Mouse (Mus musculus): ENCODE results near the gene Ssh1. TPM values are rescaled to one million over a fixed set of nuclear protein-coding genes. Genes with fewer than 3 reads are reported as not detected.

Ssh1 gene
- polyA plus RNA-seq, 1 experiment = 3.9 TPM

DNA sequence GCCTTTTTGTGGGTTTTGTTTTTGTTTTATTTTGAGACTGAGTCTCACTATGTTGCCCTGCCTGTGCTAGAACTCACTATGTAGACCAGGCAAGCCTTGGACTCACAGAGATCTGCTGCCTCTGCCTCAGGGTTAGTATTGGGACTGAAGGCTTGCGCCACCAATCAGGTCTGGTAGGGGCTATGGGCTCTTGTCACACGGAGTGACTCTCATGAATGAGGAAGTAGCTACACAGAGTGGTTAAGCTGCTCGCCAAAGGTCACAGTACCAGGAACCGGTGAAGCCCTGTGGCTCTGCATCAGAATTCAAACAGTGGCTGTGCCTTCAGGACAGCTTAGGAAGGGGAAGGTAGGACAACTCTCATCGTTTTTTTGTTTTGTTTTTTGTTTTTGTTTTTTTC, 5.7 kb upstream of the Ssh1 start:
- no peak for TF ChIP-seq GATA1 (IDR thresholded peaks at IDR 0.05; ENCODE audit: borderline replicate concordance, low read length)
- TF ChIP-seq FLI1 (IDR thresholded peaks at IDR 0.05; ENCODE audit: low read length) = no peak
- Histone ChIP-seq H3K36me3 (replicated peaks; ENCODE audit: low read length) (no peaks in the 10 kb centered on the region), H3K4me1 (peaks cover 22% of the 10 kb centered on the region), H3K4me3 (replicated peaks) (peak overlapping the region; percentile 34), H3K27me3 (replicated peaks) (peaks cover 29% of the 10 kb centered on the region), H3K9me3 (peaks cover 14% of the 10 kb centered on the region)

DNA sequence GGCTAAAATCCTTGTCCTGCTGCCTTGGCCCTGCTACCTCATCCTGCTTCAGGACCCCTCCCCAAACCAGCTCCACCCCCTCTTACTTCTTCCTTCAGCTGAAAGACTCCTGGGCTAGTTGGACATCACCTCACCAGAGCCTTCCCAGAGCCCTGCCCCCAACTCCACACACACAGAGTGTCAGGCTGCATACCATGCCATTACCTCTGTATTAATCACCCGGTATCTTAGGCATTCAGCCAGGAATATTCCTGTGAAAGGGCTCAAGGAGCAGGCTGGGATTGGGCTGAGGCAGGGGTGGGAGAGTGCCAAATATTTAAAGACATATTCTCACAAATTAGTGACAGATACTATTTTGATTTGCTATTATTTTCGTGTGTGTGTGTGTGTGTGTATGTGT, 2.8 kb upstream of the Ssh1 start:
- no peaks in the 10 kb centered on the region for H3K36me3 ChIP-seq (replicated peaks; ENCODE audit: low read length)
- H3K9me3 ChIP-seq = peaks cover 14% of the 10 kb centered on the region
- peaks cover 35% of the 10 kb centered on the region for H3K4me1 ChIP-seq
- H3K27me3 ChIP-seq (replicated peaks) = peaks cover 16% of the 10 kb centered on the region
- no peak overlapping the region for H3K4me3 ChIP-seq (replicated peaks)
- TF ChIP-seq FLI1 (IDR thresholded peaks at IDR 0.05; ENCODE audit: low read length) (no peak), GATA1 (IDR thresholded peaks at IDR 0.05; ENCODE audit: borderline replicate concordance, low read length) (no peak)

DNA sequence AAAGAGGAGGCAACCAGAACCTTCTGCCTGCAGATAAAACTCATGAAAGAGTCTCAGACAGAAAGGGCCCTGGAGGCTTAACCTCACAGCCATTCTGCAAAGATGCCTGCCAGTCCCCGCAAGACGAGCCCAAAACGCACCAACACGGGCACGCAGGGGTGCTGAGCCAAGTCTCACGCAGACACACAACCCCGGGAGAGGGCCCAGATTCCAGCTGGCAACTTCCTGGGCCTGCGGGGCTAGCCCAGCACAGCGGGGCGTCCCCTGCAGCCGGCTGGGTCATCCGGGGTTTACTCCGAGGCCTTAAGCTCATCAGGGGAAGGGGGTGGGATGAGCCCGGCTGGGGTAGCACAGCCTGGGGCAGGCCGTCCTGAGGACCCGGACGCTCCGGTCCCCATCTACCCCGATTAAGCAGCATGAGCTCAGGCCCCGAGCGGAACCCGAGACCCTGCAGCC, 635 bp downstream of the Ssh1 start:
- Histone ChIP-seq H3K9me3 (peaks cover 11% of the 10 kb centered on the region), H3K4me3 (replicated peaks) (peak overlapping the region; percentile 97), H3K36me3 (replicated peaks; ENCODE audit: low read length) (peaks cover 4% of the 10 kb centered on the region), H3K27me3 (replicated peaks) (peaks cover 16% of the 10 kb centered on the region), H3K4me1 (peaks cover 50% of the 10 kb centered on the region)
- TF ChIP-seq FLI1 (IDR thresholded peaks at IDR 0.05; ENCODE audit: low read length) (no peak), GATA1 (IDR thresholded peaks at IDR 0.05; ENCODE audit: borderline replicate concordance, low read length) (no peak)

DNA sequence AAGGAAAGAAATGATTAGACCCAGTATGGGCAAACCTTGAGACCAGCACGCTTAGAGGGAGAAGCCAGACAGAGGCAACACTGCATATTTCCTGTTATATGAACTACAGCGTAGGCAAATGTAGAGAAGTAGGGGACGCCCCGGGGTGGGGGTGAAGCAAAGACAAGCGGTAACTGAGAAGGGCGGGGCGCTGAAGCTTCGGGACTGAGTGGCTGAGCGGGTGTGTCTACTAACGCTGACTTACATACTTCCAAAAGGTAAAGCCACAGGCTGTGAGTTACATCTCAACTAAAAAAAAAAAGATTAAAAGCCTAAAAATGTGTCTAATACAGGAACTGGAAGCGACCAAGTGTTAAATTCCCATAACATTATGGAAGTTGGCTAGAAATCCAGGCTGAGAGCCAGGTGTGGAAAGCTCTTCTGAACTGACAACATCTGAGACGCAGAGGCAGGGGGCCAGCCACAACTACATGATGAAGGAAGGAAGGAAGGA, 1.3 kb downstream of the Ssh1 start:
- peaks cover 52% of the 10 kb centered on the region for H3K4me1 ChIP-seq
- TF ChIP-seq GATA1 (IDR thresholded peaks at IDR 0.05; ENCODE audit: borderline replicate concordance, low read length) (no peak), FLI1 (IDR thresholded peaks at IDR 0.05; ENCODE audit: low read length) (no peak)
- peak overlapping the region; percentile 97 for H3K4me3 ChIP-seq (replicated peaks)

DNA sequence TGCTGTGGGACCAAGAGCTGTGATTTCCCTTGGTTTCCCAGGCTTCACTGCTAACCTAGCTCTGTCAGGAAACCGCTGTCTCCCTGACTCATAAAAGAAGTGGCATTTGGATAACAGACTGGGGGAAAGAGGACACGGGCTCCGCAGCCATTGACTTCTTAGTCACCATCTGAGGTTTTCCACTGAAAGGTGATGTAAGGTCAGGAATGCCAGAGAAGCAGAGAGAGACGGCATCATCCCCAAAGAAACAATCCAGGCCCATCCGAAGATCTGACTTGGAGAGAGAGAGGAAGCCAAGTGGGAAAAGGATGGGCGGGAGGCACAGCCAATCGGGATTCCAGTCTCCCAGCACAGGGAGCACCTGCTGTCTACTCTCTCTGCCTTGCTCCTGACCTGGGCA, 2.6 kb downstream of the Ssh1 start:
- TF ChIP-seq GATA1 (IDR thresholded peaks at IDR 0.05; ENCODE audit: borderline replicate concordance, low read length) (no peak), FLI1 (IDR thresholded peaks at IDR 0.05; ENCODE audit: low read length) (no peak)
- Histone ChIP-seq H3K36me3 (replicated peaks; ENCODE audit: low read length) (peaks cover 12% of the 10 kb centered on the region), H3K4me1 (peaks cover 64% of the 10 kb centered on the region)

More for the DNA sequence above, 1.3 kb downstream of the Ssh1 start:
- H3K9me3 ChIP-seq = peaks cover 11% of the 10 kb centered on the region
- H3K36me3 ChIP-seq (replicated peaks; ENCODE audit: low read length) = peaks cover 6% of the 10 kb centered on the region
- peaks cover 16% of the 10 kb centered on the region for H3K27me3 ChIP-seq (replicated peaks)

DNA sequence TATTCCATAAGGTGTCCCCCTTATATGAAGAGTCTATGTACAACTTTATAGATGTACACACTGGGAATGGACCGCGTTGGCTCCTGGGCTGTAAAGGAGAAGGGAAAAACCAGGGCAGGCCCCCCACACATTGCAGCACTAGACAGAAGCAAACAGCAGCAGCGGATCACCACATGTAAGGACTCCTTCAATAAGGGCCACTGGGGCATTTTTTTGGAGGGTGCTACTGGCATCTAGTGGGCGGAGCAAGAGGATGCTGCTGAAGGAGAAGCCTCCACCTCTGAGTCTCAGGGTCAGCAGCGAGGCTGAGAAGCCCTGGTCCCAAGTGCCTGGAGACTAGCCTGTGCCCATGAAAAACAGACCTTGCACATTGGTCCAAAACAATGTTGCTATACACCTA, 3.1 kb downstream of the Ssh1 start:
- Histone ChIP-seq H3K27me3 (replicated peaks) (peaks cover 7% of the 10 kb centered on the region), H3K4me1 (peaks cover 70% of the 10 kb centered on the region), H3K9me3 (peaks cover 6% of the 10 kb centered on the region), H3K36me3 (replicated peaks; ENCODE audit: low read length) (peaks cover 12% of the 10 kb centered on the region), H3K4me3 (replicated peaks) (no peak overlapping the region)
- TF ChIP-seq GATA1 (IDR thresholded peaks at IDR 0.05; ENCODE audit: borderline replicate concordance, low read length) = no peak
- no peak for TF ChIP-seq FLI1 (IDR thresholded peaks at IDR 0.05; ENCODE audit: low read length)

More for the DNA sequence above, 2.6 kb downstream of the Ssh1 start:
- Histone ChIP-seq H3K4me3 (replicated peaks) (no peak overlapping the region), H3K9me3 (peaks cover 11% of the 10 kb centered on the region), H3K27me3 (replicated peaks) (peaks cover 10% of the 10 kb centered on the region)

DNA sequence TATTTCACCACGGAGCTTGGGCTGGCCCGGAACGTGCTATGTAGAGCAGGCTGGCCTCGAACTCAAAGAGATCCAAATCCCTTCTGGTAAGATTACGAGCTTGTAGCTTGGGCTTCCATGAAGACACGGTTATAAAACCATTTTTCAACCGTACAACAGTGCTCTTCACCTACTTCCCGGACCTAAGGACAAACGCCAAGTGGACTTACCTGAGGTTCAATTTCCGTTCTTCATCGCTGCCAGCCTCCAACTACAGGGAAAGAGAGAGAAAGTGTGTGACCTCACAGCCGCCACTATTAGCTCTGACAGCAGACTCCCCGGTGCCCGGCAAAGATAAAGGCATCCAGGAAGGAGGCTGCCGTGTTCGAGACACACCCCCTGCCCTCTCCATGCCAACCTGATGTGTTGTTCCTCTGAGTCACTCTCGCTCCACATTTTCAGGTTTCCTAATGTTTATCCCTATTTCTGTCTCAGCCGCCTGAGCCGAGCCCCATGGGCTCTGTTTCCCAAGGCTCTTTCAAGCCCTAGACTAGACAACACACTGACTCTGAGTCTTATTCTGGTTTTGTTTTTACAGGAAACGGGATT, 4.2 kb downstream of the Ssh1 start:
- Histone ChIP-seq H3K4me1 (peaks cover 71% of the 10 kb centered on the region), H3K9me3 (no peaks in the 10 kb centered on the region), H3K36me3 (replicated peaks; ENCODE audit: low read length) (peaks cover 13% of the 10 kb centered on the region), H3K4me3 (replicated peaks) (peak overlapping the region; percentile 71), H3K27me3 (replicated peaks) (peaks cover 3% of the 10 kb centered on the region)
- TF ChIP-seq GATA1 (IDR thresholded peaks at IDR 0.05; ENCODE audit: borderline replicate concordance, low read length) (0 out of 3 replicates have a peak, but pooled peaks have one; percentile 16), FLI1 (IDR thresholded peaks at IDR 0.05; ENCODE audit: low read length) (no peak)

DNA sequence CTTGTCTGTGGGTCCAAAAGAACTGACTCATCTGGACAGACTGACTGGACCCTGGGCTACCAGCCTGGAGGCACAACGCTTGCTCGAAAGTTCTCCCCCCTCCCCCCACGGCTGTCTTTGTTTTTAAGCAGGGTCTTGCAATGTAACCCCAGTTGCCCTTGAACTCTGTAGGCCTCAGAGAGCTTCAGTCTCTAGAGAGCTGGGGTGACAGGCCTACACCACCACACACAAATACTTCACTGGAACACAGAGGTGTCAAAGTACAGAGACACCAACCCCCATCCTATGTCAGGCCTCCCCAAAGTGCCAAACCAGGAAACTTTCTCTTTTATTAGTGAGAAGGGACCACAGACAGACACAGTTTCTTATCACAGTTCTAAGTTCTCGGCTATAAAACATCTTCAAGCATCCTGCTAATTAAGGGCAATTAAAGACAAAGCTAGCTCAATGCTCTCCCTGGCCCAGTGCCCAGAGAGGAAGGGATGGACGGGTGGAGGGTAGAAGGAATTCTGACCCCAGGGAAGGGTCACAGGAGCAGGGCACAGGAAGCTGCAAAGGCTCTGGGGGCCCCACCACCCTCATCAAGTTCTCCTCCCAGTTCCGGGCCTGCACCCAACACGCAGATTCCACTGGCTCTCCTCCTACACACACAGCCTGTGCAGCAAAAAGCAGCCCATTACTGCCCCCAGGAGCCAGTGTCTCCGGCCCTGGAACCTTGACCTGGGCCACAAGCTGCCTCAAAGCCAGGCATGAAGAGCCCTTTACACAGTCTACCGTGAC, 7.3 kb downstream of the Ssh1 start:
- peaks cover 37% of the 10 kb centered on the region for H3K36me3 ChIP-seq (replicated peaks; ENCODE audit: low read length)
- H3K4me3 ChIP-seq (replicated peaks) = peak overlapping the region; percentile 8
- TF ChIP-seq GATA1 (IDR thresholded peaks at IDR 0.05; ENCODE audit: borderline replicate concordance, low read length) = no peak
- TF ChIP-seq FLI1 (IDR thresholded peaks at IDR 0.05; ENCODE audit: low read length) = no peak
- peaks cover 59% of the 10 kb centered on the region for H3K4me1 ChIP-seq
- no peaks in the 10 kb centered on the region for H3K9me3 ChIP-seq
- H3K27me3 ChIP-seq (replicated peaks) = no peaks in the 10 kb centered on the region

DNA sequence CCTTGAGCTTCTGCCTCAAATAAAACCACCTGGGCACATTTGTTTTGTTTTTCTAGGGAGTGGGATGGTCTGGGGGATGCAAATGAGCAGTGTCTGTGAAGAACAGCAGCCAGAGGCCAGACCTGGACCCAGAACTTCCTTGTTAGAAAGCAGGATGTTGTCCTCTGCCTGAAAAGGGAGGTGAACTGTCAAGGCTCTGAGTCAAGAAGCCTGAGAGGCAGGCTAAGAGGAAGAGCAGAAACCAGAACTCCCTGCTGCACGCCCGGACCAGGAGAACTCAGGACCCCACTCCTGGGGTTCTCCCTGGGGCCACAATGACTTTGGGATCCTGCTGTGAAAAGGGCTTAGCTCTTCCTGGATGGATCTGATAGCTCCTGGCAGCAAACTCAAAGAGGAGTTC, 8.0 kb downstream of the Ssh1 start:
- H3K4me1 ChIP-seq = peaks cover 57% of the 10 kb centered on the region
- no peaks in the 10 kb centered on the region for H3K27me3 ChIP-seq (replicated peaks)
- no peak overlapping the region for H3K4me3 ChIP-seq (replicated peaks)
- peaks cover 42% of the 10 kb centered on the region for H3K36me3 ChIP-seq (replicated peaks; ENCODE audit: low read length)
- H3K9me3 ChIP-seq = no peaks in the 10 kb centered on the region
- TF ChIP-seq GATA1 (IDR thresholded peaks at IDR 0.05; ENCODE audit: borderline replicate concordance, low read length) = no peak
- no peak for TF ChIP-seq FLI1 (IDR thresholded peaks at IDR 0.05; ENCODE audit: low read length)

All from megakaryocyte, embryonic 14.5 days (primary cell).